Mouse (Mus musculus): Measurements from ENCODE around the gene Atxn1.

DNA sequence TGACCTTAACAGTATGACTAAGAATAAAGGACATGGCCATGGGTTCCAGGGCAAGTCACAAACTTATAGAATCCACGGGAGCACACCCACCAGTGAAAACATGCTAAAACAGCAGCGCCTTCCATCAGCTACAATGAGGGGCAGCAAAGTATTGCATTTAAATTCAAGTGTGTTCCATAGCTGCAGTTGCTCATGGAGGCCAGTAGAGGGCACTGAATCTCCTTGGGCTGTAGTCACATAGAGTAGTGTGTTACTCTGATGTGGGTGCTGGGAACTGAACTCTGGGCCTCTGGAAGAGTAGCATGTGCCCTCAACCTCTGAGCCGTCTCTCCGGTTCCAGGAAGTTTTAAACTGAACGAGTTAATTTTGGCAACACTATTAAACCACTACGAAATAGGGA lies 268.8 kb downstream of the Atxn1 start:
- no peak for TF ChIP-seq USF1 (IDR thresholded peaks at IDR 0.05; ENCODE audit: low read depth)
- TF ChIP-seq E2F4 (IDR thresholded peaks at IDR 0.05; ENCODE audit: insufficient read depth) = no peak
- TF ChIP-seq POLR2A (IDR thresholded peaks at IDR 0.05; ENCODE audit: insufficient read length, low read depth) = no peak
- TF ChIP-seq TCF12 (IDR thresholded peaks at IDR 0.05; ENCODE audit: insufficient read depth, poor library complexity, severe bottlenecking) = no peak
- no peak for TF ChIP-seq MYOD1 (IDR thresholded peaks at IDR 0.05; ENCODE audit: control insufficient read depth in 1 of 3, insufficient read length in 2 of 3, low read depth in 2 of 3)
- no peak for TF ChIP-seq SRF (IDR thresholded peaks at IDR 0.05; ENCODE audit: control insufficient read depth, insufficient read length, low read depth)
- no peak for TF ChIP-seq POLR2AphosphoS2 (IDR thresholded peaks at IDR 0.05; ENCODE audit: insufficient read length, low read depth)
- TF ChIP-seq TCF3 (IDR thresholded peaks at IDR 0.05; ENCODE audit: insufficient read length, low read depth) = no peak

Measured in myocyte (in vitro differentiated cells).